Mouse (Mus musculus) layer of hippocampus, adult 9-11 months (tissue): ENCODE measurements around the gene Btbd19.
A peak's percentile ranks its signal among the peaks of the same experiment; 100 is the strongest.

Source experiments
- DNase-seq: peaks from one replicate; pipeline ENCODE4 v3.0.0; 2022

The Btbd19 gene

GRCm38 (mm10) chr4:117110985-117111384, 14.5 kb downstream of the Btbd19 start:
- no peak for DNase-seq

GRCm38 (mm10) chr4:117110249-117110648, 15.3 kb downstream of the Btbd19 start:
- no peak for DNase-seq

- DNase-seq: no peak
Observed at GRCm38 (mm10) chr4:117109330-117109729, 16.2 kb downstream of the Btbd19 start.

GRCm38 (mm10) chr4:117108524-117108849, 17.0 kb downstream of the Btbd19 start:
- no peak for DNase-seq

- DNase-seq: no peak
Observed at GRCm38 (mm10) chr4:117107813-117108523, 17.6 kb downstream of the Btbd19 start.

- DNase-seq: no peak
Observed at GRCm38 (mm10) chr4:117105127-117105526, 20.4 kb downstream of the Btbd19 start.

GRCm38 (mm10) chr4:117104672-117105071, 20.9 kb downstream of the Btbd19 start:
- DNase-seq: no peak

- no peak for DNase-seq
Observed at GRCm38 (mm10) chr4:117101218-117101617, 24.3 kb downstream of the Btbd19 start.

- no peak for DNase-seq
Observed at GRCm38 (mm10) chr4:117100036-117100435, 25.5 kb downstream of the Btbd19 start.

- DNase-seq: no peak
Observed at GRCm38 (mm10) chr4:117098764-117099036, 26.8 kb downstream of the Btbd19 start.

- DNase-seq: no peak
Observed at GRCm38 (mm10) chr4:117097969-117098763, 27.4 kb downstream of the Btbd19 start.

GRCm38 (mm10) chr4:117096666-117097065, 28.9 kb downstream of the Btbd19 start:
- DNase-seq: no peak

- DNase-seq: peak; percentile 29
Observed at GRCm38 (mm10) chr4:117095551-117096452, 29.7 kb downstream of the Btbd19 start, which contains the start of gene Ptch2. Ptch2 (plus strand) TSS chr4:117096075.

- no peak for DNase-seq
Observed at GRCm38 (mm10) chr4:117094626-117095361, 30.7 kb downstream of the Btbd19 start.

GRCm38 (mm10) chr4:117090586-117090985, 34.9 kb downstream of the Btbd19 start:
- DNase-seq: no peak

GRCm38 (mm10) chr4:117087948-117088640, 37.4 kb downstream of the Btbd19 start:
- DNase-seq: no peak

- DNase-seq: no peak
Observed at GRCm38 (mm10) chr4:117071183-117071582, 54.3 kb downstream of the Btbd19 start.

GRCm38 (mm10) chr4:117070624-117071023, 54.9 kb downstream of the Btbd19 start:
- no peak for DNase-seq

- DNase-seq: no peak
Observed at GRCm38 (mm10) chr4:117069647-117070046, 55.9 kb downstream of the Btbd19 start.
